Mouse (Mus musculus) olfactory bulb, adult 2 months (tissue): ENCODE results near the gene Nmrk1.

Source experiments
- CTCF ChIP-seq: fragments of 200-500 bp; IDR thresholded peaks from 2 replicates; pipeline ENCODE4 v1.5.1; 2012; ENCODE audit warnings: low read depth, mild to moderate bottlenecking, low read length, moderate library complexity; ENCODE audit not compliant: insufficient read depth
- POLR2A ChIP-seq: fragments of 200-500 bp; IDR thresholded peaks from 2 replicates; pipeline ENCODE4 v1.6.1; 2012; ENCODE audit warnings: mild to moderate bottlenecking, low read depth, low read length, moderate library complexity; ENCODE audit not compliant: insufficient read depth

- TF ChIP-seq POLR2A (no peak), CTCF (no peak)
Measured at GRCm38 (mm10) chr19:18619060-18619459, 12.7 kb upstream of the Nmrk1 start.
